Mouse (Mus musculus) ES-E14 (cell line): Measurements from ENCODE around the gene Chd1.

Experiments
- CHD2 ChIP-seq: IDR thresholded peaks from 2 replicates; pipeline ENCODE4 v1.6.1; 2014; ENCODE audit warnings: mild to moderate bottlenecking, low read depth, low read length, inconsistent platforms
- HCFC1 ChIP-seq: IDR thresholded peaks from 2 replicates; pipeline ENCODE4 v1.6.1; 2012; ENCODE audit warnings: low read length, inconsistent platforms, borderline replicate concordance; ENCODE audit not compliant: insufficient read depth
- MAFK ChIP-seq: IDR thresholded peaks from 2 replicates; pipeline ENCODE4 v1.6.1; 2014; ENCODE audit warnings: mild to moderate bottlenecking, low read depth, low read length, inconsistent platforms; ENCODE audit not compliant: insufficient read depth
- ZC3H11A ChIP-seq: IDR thresholded peaks from 2 replicates; pipeline ENCODE4 v1.6.1; 2012; ENCODE audit warnings: low read depth, mild to moderate bottlenecking, inconsistent platforms, low read length, borderline replicate concordance
- ZNF384 ChIP-seq: IDR thresholded peaks from 2 replicates; pipeline ENCODE4 v1.6.1; 2012; ENCODE audit warnings: low read depth, low read length, inconsistent platforms

GRCm38 (mm10) chr17:15704158-15704474 is 651 bp upstream of the Chd1 start:
- no peak for TF ChIP-seq CHD2
- no peak for TF ChIP-seq MAFK
- no peak for TF ChIP-seq HCFC1
- no peak for TF ChIP-seq ZNF384
- TF ChIP-seq ZC3H11A, result no peak
